Mouse (Mus musculus) liver (tissue): ENCODE measurements around the gene Mbd3l1.

ENCODE experiments used
- DNase-seq: peaks from one replicate; pipeline ENCODE4 v3.0.0-alpha.2; 2020; ENCODE audit warnings: mixed read lengths

Mbd3l1 gene

DNA sequence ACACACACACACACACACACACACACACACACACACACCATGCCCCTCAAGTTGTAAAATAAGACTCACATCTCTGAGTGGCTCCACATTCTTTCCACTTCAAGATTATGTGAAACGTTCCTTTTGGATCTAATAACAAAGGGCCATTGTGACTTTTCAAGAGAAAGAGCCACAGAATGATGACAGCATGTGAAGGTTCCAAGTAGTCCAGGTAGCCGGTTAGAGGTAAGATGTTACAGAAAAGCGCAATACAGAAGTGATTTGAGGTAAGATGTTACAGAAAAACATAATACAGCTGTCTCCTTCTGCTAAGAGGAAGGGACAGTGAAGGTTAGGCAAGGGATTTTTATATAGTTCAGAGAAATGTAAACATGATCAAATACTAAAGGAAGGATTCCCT, at the start of gene Mbd3l1, which contains the start of gene Zfp558:
Gene Mbd3l1, plus strand, starts transcription at position 192 of the 400 bp plus-strand sequence.
Gene Zfp558, minus strand, starts transcription at position 101 of the 400 bp plus-strand sequence.
- DNase-seq: no peak

DNA sequence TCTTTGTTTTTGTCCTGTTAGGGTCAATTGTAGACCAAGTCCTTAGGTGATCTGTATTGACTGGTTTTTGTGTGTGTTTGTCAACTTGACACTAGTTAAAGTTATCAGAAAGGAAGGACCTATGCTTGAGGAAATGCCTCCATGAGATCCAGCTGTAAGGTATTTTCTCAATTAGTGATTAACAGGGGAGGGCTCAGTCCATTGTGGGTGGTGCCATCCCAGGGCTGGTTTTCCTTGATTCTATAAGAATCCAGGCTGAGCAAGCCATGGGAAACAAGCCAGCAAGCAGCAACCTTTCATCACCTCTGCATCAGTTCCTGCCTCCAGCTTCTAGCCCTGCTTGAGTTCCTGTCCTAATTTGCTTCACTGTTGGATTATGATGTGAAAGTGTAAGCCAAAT, 47.8 kb upstream of the Mbd3l1 start, which contains the start of gene Mbd3l2:
Gene Mbd3l2, plus strand, starts transcription at position 301 of the 400 bp plus-strand sequence.
- no peak for DNase-seq

DNA sequence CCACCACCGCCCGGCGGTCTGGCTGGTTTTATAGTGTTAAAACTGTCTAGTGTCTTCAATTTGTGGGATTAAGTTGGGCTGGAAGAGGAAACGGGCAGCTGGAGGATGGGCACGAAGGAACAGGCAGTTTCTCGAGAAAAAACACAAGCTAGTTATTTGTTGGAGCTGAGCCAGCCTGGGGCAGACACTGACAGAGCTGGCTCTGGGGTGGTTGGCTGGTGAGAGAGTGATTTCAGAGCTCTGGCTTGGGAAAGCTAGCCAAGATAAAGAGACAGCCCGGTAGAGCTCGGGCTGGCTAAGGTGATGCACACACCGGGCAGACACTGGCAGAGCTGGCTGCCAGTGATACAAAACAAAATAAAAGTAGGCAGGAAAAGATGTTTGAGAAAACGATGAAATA, 46.5 kb upstream of the Mbd3l1 start:
- DNase-seq: no peak

DNA sequence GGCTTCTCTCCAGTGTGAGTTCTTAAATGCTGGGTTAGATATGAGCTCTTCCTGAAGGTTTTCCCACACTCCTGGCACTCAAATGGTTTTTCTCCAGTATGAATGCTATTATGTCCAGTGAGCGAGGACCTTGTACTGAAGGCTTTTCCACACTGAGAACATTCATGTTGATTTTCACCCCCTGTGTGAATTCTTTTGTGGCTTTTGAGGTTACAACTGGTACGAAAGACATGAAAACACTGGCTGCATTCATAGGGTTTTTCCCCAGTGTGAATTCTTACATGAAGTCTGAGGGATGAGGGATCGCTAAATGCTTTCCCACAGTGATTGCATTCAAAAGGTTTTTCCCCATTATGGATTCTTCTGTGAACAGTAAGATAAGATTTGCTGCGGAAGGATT, 21.6 kb upstream of the Mbd3l1 start:
- no peak for DNase-seq

DNA sequence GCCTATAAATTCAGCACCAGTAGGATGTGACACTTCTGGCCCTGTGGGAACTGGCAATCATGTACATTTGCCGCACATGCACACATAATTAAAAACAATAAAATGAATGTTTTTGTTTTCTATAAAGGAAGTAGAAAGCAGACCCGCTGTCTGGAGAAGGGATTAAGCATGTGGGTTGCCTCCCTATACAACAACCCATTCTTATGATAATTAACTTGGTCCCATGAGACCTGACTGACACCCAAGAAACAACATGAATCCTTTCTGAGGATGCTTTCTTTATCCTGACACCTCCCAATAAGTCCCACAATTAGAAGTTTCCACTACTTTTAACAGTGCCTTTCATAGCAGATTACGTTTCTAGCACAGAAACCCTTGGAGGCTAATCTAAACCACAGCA, 10.8 kb upstream of the Mbd3l1 start:
- DNase-seq: no peak

DNA sequence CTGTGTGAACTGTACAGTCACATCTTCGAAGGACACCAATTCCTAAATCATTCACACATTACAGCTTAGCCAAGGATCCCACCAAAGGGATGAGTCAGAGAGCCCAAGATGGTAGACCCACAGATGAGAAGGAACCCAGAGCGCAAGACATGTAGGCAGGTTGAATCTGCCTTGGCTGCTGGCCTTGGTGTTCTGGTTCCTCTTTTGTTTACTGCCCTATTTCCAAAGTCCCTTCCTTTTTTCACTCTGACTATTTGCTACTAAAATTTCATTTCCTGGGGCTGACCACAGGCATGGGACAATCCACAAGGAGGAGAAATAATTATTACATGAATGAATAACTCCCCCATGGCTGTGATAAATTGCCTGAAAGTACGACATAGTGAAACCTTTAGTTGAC, 10.2 kb upstream of the Mbd3l1 start:
- DNase-seq: no peak

DNA sequence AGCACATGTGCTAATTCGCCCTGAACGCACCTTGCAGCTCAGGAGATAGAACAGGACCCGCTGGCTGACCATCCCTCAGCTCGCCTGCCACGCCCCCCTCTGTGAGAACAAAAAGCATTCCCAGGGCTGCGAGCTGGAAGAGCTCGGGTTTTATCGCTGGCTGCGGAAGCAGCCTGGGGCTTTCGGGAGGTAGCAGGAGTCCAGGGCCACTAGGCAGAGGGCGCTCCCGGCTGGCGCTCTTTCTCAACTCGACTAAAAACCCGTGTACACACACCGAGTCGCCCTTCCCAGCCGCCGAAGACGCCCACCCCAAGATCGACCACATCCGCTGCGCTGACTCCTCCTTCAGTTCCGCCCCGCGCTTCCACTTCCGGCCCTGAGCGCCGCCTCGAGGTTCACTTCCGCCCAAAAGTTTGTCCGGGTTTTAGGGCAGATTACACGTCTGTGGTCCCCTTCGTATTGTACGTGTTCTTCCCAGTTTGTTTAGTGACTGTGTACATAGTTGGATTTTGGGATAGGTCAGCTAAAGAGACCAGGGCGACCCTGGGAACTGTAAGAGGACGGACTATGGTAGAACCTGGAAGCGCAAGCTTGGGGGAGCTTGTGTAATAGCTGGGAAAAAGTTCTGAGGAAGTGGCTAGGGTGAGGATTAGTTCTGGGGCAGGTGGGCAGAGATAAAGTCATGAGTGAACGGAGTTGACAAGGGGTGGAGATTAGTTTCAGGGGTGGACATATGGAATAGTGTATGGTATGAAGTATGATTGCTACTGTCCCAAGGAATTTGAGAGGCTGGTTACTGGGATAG, 4.6 kb upstream of the Mbd3l1 start:
- DNase-seq: peak; percentile 78

DNA sequence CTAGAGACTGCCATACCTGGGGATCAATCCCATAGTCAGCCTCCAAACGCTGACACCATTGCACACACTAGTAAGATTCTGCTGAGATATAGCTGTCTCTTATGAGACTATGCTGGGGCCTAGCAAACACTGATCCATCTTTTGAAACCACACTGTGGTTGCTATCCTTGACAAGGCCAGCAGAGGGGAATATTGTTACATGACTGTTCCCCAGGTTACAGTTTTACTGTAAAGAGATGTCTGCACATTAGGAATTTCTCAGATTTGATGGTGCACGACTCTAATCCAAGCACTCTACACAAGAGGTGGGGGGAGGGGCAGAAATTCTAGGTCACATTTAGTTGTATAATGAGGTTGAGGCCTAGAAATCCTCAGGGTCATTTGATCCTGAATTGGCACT, 29.9 kb downstream of the Mbd3l1 start:
- DNase-seq: no peak
